Mouse (Mus musculus) midbrain, embryonic 14.5 days (tissue): ENCODE data around the gene Wscd2. TPM values are rescaled to one million over a fixed set of nuclear protein-coding genes. Genes with fewer than 3 reads are reported as not detected.

Experiments
- ATAC-seq: fragments of 200-750 bp; cut with Nextera tagmentation; 2 replicates; pipeline ENCODE4 v1.8.0; 2017; ENCODE audit warnings: moderate number of reproducible peaks, moderate library complexity; ENCODE audit not compliant: low FRiP score, low TSS enrichment
- DNase-seq: peaks from one replicate; pipeline ENCODE4 v3.0.0-alpha.2; 2015
- H3K27ac ChIP-seq: fragments of 300-500 bp; sonication (generic); replicated peaks from 2 replicates; pipeline ENCODE4 v1.5.1; 2014; ENCODE audit warnings: mild to moderate bottlenecking, low read depth, low read length, moderate library complexity
- H3K27me3 ChIP-seq: fragments of 300-500 bp; sonication (generic); 2 replicates; pipeline ENCODE4 v1.6.1; 2014; ENCODE audit warnings: low read length, control low read depth, mixed read lengths; ENCODE audit not compliant: control insufficient read depth, insufficient read depth
- H3K36me3 ChIP-seq: fragments of 300-500 bp; sonication (generic); 2 replicates; pipeline ENCODE4 v1.6.1; 2014; ENCODE audit warnings: low read length, control low read depth; ENCODE audit not compliant: control insufficient read depth, insufficient read depth
- H3K4me1 ChIP-seq: fragments of 300-500 bp; sonication (generic); 2 replicates; pipeline ENCODE4 v1.6.1; 2014; ENCODE audit warnings: mild to moderate bottlenecking, antibody characterized with exemption, low read length, control low read depth; ENCODE audit not compliant: control insufficient read depth, insufficient read depth
- H3K4me2 ChIP-seq: fragments of 300-500 bp; sonication (generic); 2 replicates; pipeline ENCODE4 v1.6.1; 2014; ENCODE audit warnings: mild to moderate bottlenecking, low read length, moderate library complexity
- H3K4me3 ChIP-seq: fragments of 300-500 bp; sonication (generic); replicated peaks from 2 replicates; pipeline ENCODE4 v1.5.1; 2014; ENCODE audit warnings: low read depth, low read length
- H3K9ac ChIP-seq: fragments of 300-500 bp; sonication (generic); replicated peaks from 2 replicates; pipeline ENCODE4 v1.6.1; 2014; ENCODE audit warnings: mild to moderate bottlenecking, low read length, moderate library complexity
- H3K9me3 ChIP-seq: fragments of 300-500 bp; sonication (generic); 2 replicates; pipeline ENCODE4 v1.6.1; 2016; ENCODE audit warnings: low read length, control low read depth, mixed read lengths; ENCODE audit not compliant: control insufficient read depth
- WGBS: fragments of 180-500 bp; shearing (Covaris S2); extraction: QIAGEN DNeasy Blood & Tissue Kit; methylation state at CpG from one replicate; pipeline ENCODE4 v1.1.7; 2014; 5-methylcytosine and 5-hydroxymethylcytosine counted together
- polyA plus RNA-seq: library from polyadenylated mRNA; unstranded; fragments of >200 nt; fragmentation: Nextera tagmentation; extraction: Ambion mirVana; gene quantifications from 2 replicates; pipeline ENCODE4 v1.2.1, GENCODE M21; 2014

Gene Wscd2
- polyA plus RNA-seq, 1 experiment from 2014 or later, result 10.7 TPM

GRCm38 (mm10) chr5:113503276-113503675 lies 13.1 kb downstream of the Wscd2 start:
- Histone ChIP-seq H3K27ac (peak overlapping the region; percentile 79), H3K9me3 (no peaks in the 10 kb centered on the region), H3K4me2 (peak overlapping the region; percentile 27), H3K36me3 (no peaks in the 10 kb centered on the region), H3K4me3 (no peak overlapping the region), H3K27me3 (no peaks in the 10 kb centered on the region), H3K9ac (peak overlapping the region; percentile 23; the same call in 1 of the 2 replicates), H3K4me1 (peaks cover 14% of the 10 kb centered on the region)
- 3% methylated on average over 10 of the region's 10 CpGs for WGBS
- DNase-seq, result peak; percentile 73
- ATAC-seq, result peak; percentile 64; the same call in 1 of the 2 replicates

GRCm38 (mm10) chr5:113504654-113505053 lies 14.5 kb downstream of the Wscd2 start:
- DNase-seq (no peak), ATAC-seq (0 out of 2 replicates have a peak, but pooled peaks have one; percentile 22)
- Histone ChIP-seq H3K4me1 (peaks cover 14% of the 10 kb centered on the region), H3K27ac (peak overlapping the region; percentile 79), H3K9ac (no peak overlapping the region), H3K27me3 (no peaks in the 10 kb centered on the region), H3K4me2 (no peak overlapping the region), H3K4me3 (no peak overlapping the region), H3K9me3 (no peaks in the 10 kb centered on the region), H3K36me3 (no peaks in the 10 kb centered on the region)
- WGBS, result 15% methylated on average over 4 of the region's 4 CpGs

- no peak for DNase-seq
- H3K9ac ChIP-seq, result no peak overlapping the region
- no peaks in the 10 kb centered on the region for H3K9me3 ChIP-seq
- H3K27me3 ChIP-seq, result no peaks in the 10 kb centered on the region
- H3K36me3 ChIP-seq, result no peaks in the 10 kb centered on the region
- no peak overlapping the region for H3K27ac ChIP-seq
- H3K4me3 ChIP-seq, result no peak overlapping the region
- no peak overlapping the region for H3K4me2 ChIP-seq
- WGBS, result 78% methylated on average over 6 of the region's 6 CpGs
- peaks cover 21% of the 10 kb centered on the region for H3K4me1 ChIP-seq
- ATAC-seq, result no peak
Observed at GRCm38 (mm10) chr5:113506065-113506464, 15.9 kb downstream of the Wscd2 start.

- no peak for DNase-seq
- no peak overlapping the region for H3K4me3 ChIP-seq
- H3K4me2 ChIP-seq, result no peak overlapping the region
- no peak for ATAC-seq
- no peak overlapping the region for H3K27ac ChIP-seq
- H3K9me3 ChIP-seq, result no peaks in the 10 kb centered on the region
- no peak overlapping the region for H3K9ac ChIP-seq
- peaks cover 21% of the 10 kb centered on the region for H3K4me1 ChIP-seq
- 86% methylated on average over 5 of the region's 5 CpGs for WGBS
- no peaks in the 10 kb centered on the region for H3K36me3 ChIP-seq
- H3K27me3 ChIP-seq, result no peaks in the 10 kb centered on the region
Observed at GRCm38 (mm10) chr5:113506779-113507178, 16.6 kb downstream of the Wscd2 start.

- Histone ChIP-seq H3K4me3 (no peak overlapping the region), H3K9me3 (no peaks in the 10 kb centered on the region)
Observed at GRCm38 (mm10) chr5:113509167-113509566, 19.0 kb downstream of the Wscd2 start.

GRCm38 (mm10) chr5:113513640-113514039 lies 23.5 kb downstream of the Wscd2 start:
- 86% methylated on average over 8 of the region's 8 CpGs for WGBS
- no peak overlapping the region for H3K9ac ChIP-seq
- DNase-seq, result no peak
- no peak overlapping the region for H3K4me3 ChIP-seq
- no peak overlapping the region for H3K4me2 ChIP-seq
- no peaks in the 10 kb centered on the region for H3K27me3 ChIP-seq
- no peaks in the 10 kb centered on the region for H3K9me3 ChIP-seq
- no peaks in the 10 kb centered on the region for H3K36me3 ChIP-seq
- H3K4me1 ChIP-seq, result peaks cover 28% of the 10 kb centered on the region
- no peak for ATAC-seq
- H3K27ac ChIP-seq, result no peak overlapping the region

More at GRCm38 (mm10) chr5:113509167-113509566, 19.0 kb downstream of the Wscd2 start:
- Histone ChIP-seq H3K27ac (no peak overlapping the region), H3K4me1 (peaks cover 8% of the 10 kb centered on the region), H3K27me3 (no peaks in the 10 kb centered on the region), H3K36me3 (no peaks in the 10 kb centered on the region), H3K4me2 (no peak overlapping the region), H3K9ac (no peak overlapping the region)
- no peak for ATAC-seq
- WGBS, result 80% methylated on average over 4 of the region's 4 CpGs
- no peak for DNase-seq

GRCm38 (mm10) chr5:113514062-113514461 lies 23.9 kb downstream of the Wscd2 start:
- Histone ChIP-seq H3K4me2 (no peak overlapping the region), H3K9ac (no peak overlapping the region), H3K27me3 (no peaks in the 10 kb centered on the region), H3K27ac (no peak overlapping the region), H3K4me3 (no peak overlapping the region), H3K4me1 (peaks cover 28% of the 10 kb centered on the region), H3K36me3 (no peaks in the 10 kb centered on the region), H3K9me3 (no peaks in the 10 kb centered on the region)
- ATAC-seq (no peak), DNase-seq (no peak)
- WGBS, result 88% methylated on average over 6 of the region's 6 CpGs

- 31% methylated on average over 14 of the region's 14 CpGs for WGBS
- peak overlapping the region; percentile 49 for H3K27ac ChIP-seq
- H3K9ac ChIP-seq, result peak overlapping the region; percentile 20; the same call in 1 of the 2 replicates
- H3K9me3 ChIP-seq, result no peaks in the 10 kb centered on the region
- ATAC-seq (0 out of 2 replicates have a peak, but pooled peaks have one; percentile 27), DNase-seq (no peak)
- H3K4me1 ChIP-seq, result peaks cover 21% of the 10 kb centered on the region
- peak overlapping the region; percentile 23; the same call in 1 of the 2 replicates for H3K4me2 ChIP-seq
- H3K36me3 ChIP-seq, result no peaks in the 10 kb centered on the region
- H3K4me3 ChIP-seq, result no peak overlapping the region
- no peaks in the 10 kb centered on the region for H3K27me3 ChIP-seq
Observed at GRCm38 (mm10) chr5:113516119-113516872, 26.2 kb downstream of the Wscd2 start.
